Mouse (Mus musculus): ENCODE data around the gene Wdr43. TPM values are rescaled to one million over a fixed set of nuclear protein-coding genes. Genes with fewer than 3 reads are reported as not detected.

Gene Wdr43
- 65.0 and 70.6 TPM in 2 replicates for polyA plus RNA-seq (2015; fragmentation: Nextera tagmentation; extraction: Ambion mirVana)

GRCm38 (mm10) chr17:71615638-71616318 lies at the start of gene Wdr43:
Wdr43 (plus strand) TSS chr17:71615895.
- Histone ChIP-seq H3K27ac (replicated peaks) (peak within 1 kb of the TSS; percentile 76), H3K4me1 (peaks cover 15% of the 10 kb centered on the region), H3K9ac (peak within 1 kb of the TSS; percentile 91), H3K36me3 (peaks cover 6% of the 10 kb centered on the region; the same call in 1 of the 2 replicates), H3K9me3 (replicated peaks) (no peaks in the 10 kb centered on the region), H3K4me2 (replicated peaks) (peak within 1 kb of the TSS; percentile 64), H3K4me3 (replicated peaks) (peak within 1 kb of the TSS; percentile 100), H3K27me3 (no peaks in the 10 kb centered on the region)
- 4% methylated on average over 40 of the region's 40 CpGs for WGBS
- ATAC-seq (ENCODE audit: insufficient number of reproducible peaks, low FRiP score, low TSS enrichment, low read depth): peak; percentile 100

- ATAC-seq (ENCODE audit: insufficient number of reproducible peaks, low FRiP score, low TSS enrichment, low read depth): no peak
- 69% methylated on average over 1 of the region's 1 CpGs for WGBS
- H3K9me3 ChIP-seq (replicated peaks): no peaks in the 10 kb centered on the region
- no peaks in the 10 kb centered on the region for H3K36me3 ChIP-seq
- no peak overlapping the region for H3K4me2 ChIP-seq (replicated peaks)
- H3K27me3 ChIP-seq: no peaks in the 10 kb centered on the region
- H3K27ac ChIP-seq (replicated peaks): no peak overlapping the region
- H3K9ac ChIP-seq: no peak overlapping the region
- no peaks in the 10 kb centered on the region for H3K4me1 ChIP-seq
- H3K4me3 ChIP-seq (replicated peaks): no peak overlapping the region
Measured at GRCm38 (mm10) chr17:71579176-71579705, 36.5 kb upstream of the Wdr43 start.

DNA sequence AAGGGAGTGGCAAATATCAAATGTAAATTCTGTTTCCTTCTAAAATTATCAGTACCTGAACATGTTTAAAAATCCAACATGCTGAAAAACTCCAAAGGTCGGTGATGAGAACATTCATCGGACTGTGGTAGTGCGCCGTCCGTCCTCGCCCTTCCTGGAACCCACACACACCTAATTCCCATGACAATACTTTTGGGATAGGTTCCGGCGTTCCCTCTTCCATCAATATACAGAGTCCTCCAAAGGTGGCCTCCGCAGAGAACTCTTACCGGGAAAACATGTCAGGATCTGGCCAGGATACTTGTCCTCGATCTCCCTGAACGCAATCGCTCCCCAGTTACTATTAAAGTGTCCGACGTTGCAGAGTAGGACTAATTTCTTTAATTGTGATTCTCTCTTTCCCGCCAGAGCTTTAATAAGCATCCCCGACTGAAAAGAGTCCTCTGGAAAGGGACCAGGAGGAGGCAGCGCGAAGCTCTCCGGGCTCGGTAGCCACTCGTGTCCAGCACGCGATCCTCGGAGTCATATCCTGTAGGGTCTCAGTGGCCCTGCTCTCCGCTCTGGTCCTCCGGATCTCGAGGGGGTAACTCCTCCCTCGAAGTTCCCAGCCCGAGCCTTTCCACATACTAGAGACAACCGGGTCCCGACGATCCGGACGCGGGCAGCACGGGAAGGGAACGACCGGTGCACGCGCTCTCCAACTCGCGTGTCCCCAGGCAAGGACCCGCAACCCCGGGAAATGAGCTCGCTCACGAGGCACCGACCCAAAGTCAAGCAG lies 17.6 kb upstream of the Wdr43 start:
- H3K4me3 ChIP-seq (replicated peaks): peak overlapping the region; percentile 69
- H3K4me2 ChIP-seq (replicated peaks): peak overlapping the region; percentile 65
- ATAC-seq (ENCODE audit: insufficient number of reproducible peaks, low FRiP score, low TSS enrichment, low read depth): peak; percentile 61
- no peaks in the 10 kb centered on the region for H3K36me3 ChIP-seq
- peaks cover 15% of the 10 kb centered on the region for H3K4me1 ChIP-seq
- H3K9ac ChIP-seq: peak overlapping the region; percentile 55
- WGBS: 1% methylated on average over 48 of the region's 48 CpGs
- H3K27ac ChIP-seq (replicated peaks): no peak overlapping the region
- no peaks in the 10 kb centered on the region for H3K27me3 ChIP-seq
- H3K9me3 ChIP-seq (replicated peaks): no peaks in the 10 kb centered on the region

- H3K27me3 ChIP-seq: no peaks in the 10 kb centered on the region
- peak overlapping the region; percentile 55 for H3K9ac ChIP-seq
- ATAC-seq (ENCODE audit: insufficient number of reproducible peaks, low FRiP score, low TSS enrichment, low read depth): peak; percentile 88
- H3K36me3 ChIP-seq: no peaks in the 10 kb centered on the region
- H3K4me2 ChIP-seq (replicated peaks): peak overlapping the region; percentile 65
- H3K4me1 ChIP-seq: peaks cover 15% of the 10 kb centered on the region
- H3K9me3 ChIP-seq (replicated peaks): no peaks in the 10 kb centered on the region
- H3K27ac ChIP-seq (replicated peaks): no peak overlapping the region
- H3K4me3 ChIP-seq (replicated peaks): peak overlapping the region; percentile 69
- 6% methylated on average over 42 of the region's 42 CpGs for WGBS
Measured at GRCm38 (mm10) chr17:71598659-71599554, 16.8 kb upstream of the Wdr43 start.

GRCm38 (mm10) chr17:71616319-71617032 lies 781 bp downstream of the Wdr43 start:
- H3K4me3 ChIP-seq (replicated peaks): peak overlapping the region; percentile 100
- peaks cover 6% of the 10 kb centered on the region; the same call in 1 of the 2 replicates for H3K36me3 ChIP-seq
- no peaks in the 10 kb centered on the region for H3K27me3 ChIP-seq
- under 1% methylated on average over 73 of the region's 73 CpGs for WGBS
- peak; percentile 48 for ATAC-seq (ENCODE audit: insufficient number of reproducible peaks, low FRiP score, low TSS enrichment, low read depth)
- H3K9me3 ChIP-seq (replicated peaks): no peaks in the 10 kb centered on the region
- H3K27ac ChIP-seq (replicated peaks): peak overlapping the region; percentile 76
- peak overlapping the region; percentile 91 for H3K9ac ChIP-seq
- peak overlapping the region; percentile 64 for H3K4me2 ChIP-seq (replicated peaks)
- H3K4me1 ChIP-seq: peaks cover 15% of the 10 kb centered on the region

- Histone ChIP-seq H3K9me3 (replicated peaks) (no peaks in the 10 kb centered on the region), H3K27ac (replicated peaks) (no peak overlapping the region), H3K4me2 (replicated peaks) (peak overlapping the region; percentile 64), H3K4me1 (peaks cover 15% of the 10 kb centered on the region), H3K4me3 (replicated peaks) (peak overlapping the region; percentile 100), H3K27me3 (no peaks in the 10 kb centered on the region), H3K36me3 (peaks cover 6% of the 10 kb centered on the region; the same call in 1 of the 2 replicates), H3K9ac (peak overlapping the region; percentile 91)
- 0% methylated on average over 10 of the region's 10 CpGs for WGBS
- ATAC-seq (ENCODE audit: insufficient number of reproducible peaks, low FRiP score, low TSS enrichment, low read depth): no peak
Measured at GRCm38 (mm10) chr17:71617033-71617362, 1.3 kb downstream of the Wdr43 start.

DNA sequence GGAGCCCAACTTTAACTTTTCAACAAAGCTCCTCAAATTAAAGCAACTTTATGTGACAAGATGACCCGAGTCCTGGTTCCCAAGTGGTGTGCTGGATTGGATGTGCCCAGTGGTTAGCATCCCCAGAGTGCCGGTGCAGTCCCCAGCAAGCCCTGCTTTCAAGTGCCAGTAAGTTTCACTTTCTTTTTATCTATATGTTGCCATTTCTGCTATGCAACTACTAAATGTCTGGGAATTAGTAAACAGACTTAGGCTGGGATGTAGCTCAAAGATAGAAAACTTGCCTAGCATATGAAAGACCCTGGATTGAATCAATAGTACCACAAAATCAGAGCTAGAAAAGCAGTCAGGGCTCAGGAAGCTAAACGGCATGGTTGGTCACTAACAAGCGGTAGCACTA lies 2.3 kb downstream of the Wdr43 start:
- peak overlapping the region; percentile 100; the same call in 1 of the 2 replicates for H3K4me3 ChIP-seq (replicated peaks)
- H3K9me3 ChIP-seq (replicated peaks): no peaks in the 10 kb centered on the region
- peaks cover 15% of the 10 kb centered on the region for H3K4me1 ChIP-seq
- ATAC-seq (ENCODE audit: insufficient number of reproducible peaks, low FRiP score, low TSS enrichment, low read depth): no peak
- peak overlapping the region; percentile 64 for H3K4me2 ChIP-seq (replicated peaks)
- no peak overlapping the region for H3K9ac ChIP-seq
- no peak overlapping the region for H3K27ac ChIP-seq (replicated peaks)
- 71% methylated on average over 4 of the region's 4 CpGs for WGBS
- peaks cover 6% of the 10 kb centered on the region; the same call in 1 of the 2 replicates for H3K36me3 ChIP-seq
- no peaks in the 10 kb centered on the region for H3K27me3 ChIP-seq

GRCm38 (mm10) chr17:71631806-71632205 lies 16.1 kb downstream of the Wdr43 start:
- Histone ChIP-seq H3K4me2 (replicated peaks) (no peak overlapping the region), H3K36me3 (peaks cover 78% of the 10 kb centered on the region), H3K9me3 (replicated peaks) (no peaks in the 10 kb centered on the region), H3K27ac (replicated peaks) (no peak overlapping the region), H3K27me3 (no peaks in the 10 kb centered on the region), H3K4me3 (replicated peaks) (no peak overlapping the region), H3K4me1 (no peaks in the 10 kb centered on the region), H3K9ac (no peak overlapping the region)
- no peak for ATAC-seq (ENCODE audit: insufficient number of reproducible peaks, low FRiP score, low TSS enrichment, low read depth)
- 74% methylated on average over 10 of the region's 10 CpGs for WGBS

DNA sequence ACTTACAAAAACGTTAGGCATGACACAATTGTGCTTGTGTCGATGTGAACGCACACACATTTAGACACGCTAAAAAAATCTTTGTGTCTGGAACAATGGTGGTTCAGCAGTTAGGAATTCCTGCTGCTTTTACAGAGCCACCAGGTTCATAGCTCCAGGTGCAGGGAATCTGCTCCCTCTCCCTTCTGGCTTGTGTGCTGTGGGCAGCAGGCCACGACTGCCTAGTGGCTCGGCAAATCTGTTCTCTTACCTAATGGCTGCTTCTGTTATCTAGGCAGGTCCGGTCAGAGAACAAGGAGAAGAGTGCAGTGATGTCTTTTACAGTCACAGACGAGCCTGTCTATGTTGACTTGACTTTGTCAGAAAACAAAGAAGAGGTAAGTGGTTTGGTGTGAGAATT lies 17.7 kb downstream of the Wdr43 start:
- 84% methylated on average over 8 of the region's 8 CpGs for WGBS

DNA sequence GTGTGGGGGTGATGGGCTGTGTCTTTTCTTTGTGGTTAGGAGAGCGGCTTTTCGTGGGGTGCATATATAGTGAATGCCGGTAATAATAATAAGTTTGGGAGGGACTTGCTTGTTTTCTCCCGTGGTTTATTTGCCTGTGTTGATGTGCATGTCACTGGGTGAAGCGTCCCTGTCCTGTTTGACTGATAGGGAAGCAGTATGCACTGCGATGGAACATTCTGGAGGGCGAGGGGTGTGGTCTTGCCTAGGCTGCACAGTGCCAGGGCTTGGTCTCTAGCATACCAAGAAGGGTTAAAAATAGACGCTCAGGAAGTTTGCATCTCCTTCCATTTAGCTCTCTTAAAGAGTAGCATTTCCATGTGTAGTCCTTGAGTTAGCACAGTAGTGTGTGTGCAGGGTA lies 21.1 kb downstream of the Wdr43 start:
- H3K9me3 ChIP-seq (replicated peaks): no peaks in the 10 kb centered on the region
- no peak overlapping the region for H3K4me3 ChIP-seq (replicated peaks)
- H3K4me1 ChIP-seq: no peaks in the 10 kb centered on the region
- H3K27ac ChIP-seq (replicated peaks): no peak overlapping the region
- no peak for ATAC-seq (ENCODE audit: insufficient number of reproducible peaks, low FRiP score, low TSS enrichment, low read depth)
- no peak overlapping the region for H3K9ac ChIP-seq
- H3K27me3 ChIP-seq: no peaks in the 10 kb centered on the region
- 90% methylated on average over 8 of the region's 8 CpGs for WGBS
- H3K4me2 ChIP-seq (replicated peaks): no peak overlapping the region
- peaks cover 88% of the 10 kb centered on the region for H3K36me3 ChIP-seq

More for the DNA sequence above, 17.7 kb downstream of the Wdr43 start:
- Histone ChIP-seq H3K9me3 (replicated peaks) (no peaks in the 10 kb centered on the region), H3K36me3 (peaks cover 78% of the 10 kb centered on the region), H3K4me1 (no peaks in the 10 kb centered on the region), H3K27me3 (no peaks in the 10 kb centered on the region), H3K9ac (no peak overlapping the region), H3K27ac (replicated peaks) (no peak overlapping the region), H3K4me2 (replicated peaks) (no peak overlapping the region), H3K4me3 (replicated peaks) (no peak overlapping the region)
- no peak for ATAC-seq (ENCODE audit: insufficient number of reproducible peaks, low FRiP score, low TSS enrichment, low read depth)

Data from embryonic facial prominence, embryonic 15.5 days (tissue).